Mouse (Mus musculus) ovary, adult 10 weeks (tissue): ENCODE measurements around the gene Acbd5. TPM values are rescaled to one million over a fixed set of nuclear protein-coding genes. Genes with fewer than 3 reads are reported as not detected.

ENCODE experiments used
- polyA plus RNA-seq: library from polyadenylated mRNA; stranded (reverse); fragments of 350-450 nt; fragmentation: Illumina TruSeq; extraction: RNeasy Lipid Tissue Mini Kit (QIAGEN cat#74804); gene quantifications from one replicate; pipeline ENCODE4 v1.2.3, GENCODE M21; 2014

The Acbd5 gene
- 186 TPM for polyA plus RNA-seq

DNA sequence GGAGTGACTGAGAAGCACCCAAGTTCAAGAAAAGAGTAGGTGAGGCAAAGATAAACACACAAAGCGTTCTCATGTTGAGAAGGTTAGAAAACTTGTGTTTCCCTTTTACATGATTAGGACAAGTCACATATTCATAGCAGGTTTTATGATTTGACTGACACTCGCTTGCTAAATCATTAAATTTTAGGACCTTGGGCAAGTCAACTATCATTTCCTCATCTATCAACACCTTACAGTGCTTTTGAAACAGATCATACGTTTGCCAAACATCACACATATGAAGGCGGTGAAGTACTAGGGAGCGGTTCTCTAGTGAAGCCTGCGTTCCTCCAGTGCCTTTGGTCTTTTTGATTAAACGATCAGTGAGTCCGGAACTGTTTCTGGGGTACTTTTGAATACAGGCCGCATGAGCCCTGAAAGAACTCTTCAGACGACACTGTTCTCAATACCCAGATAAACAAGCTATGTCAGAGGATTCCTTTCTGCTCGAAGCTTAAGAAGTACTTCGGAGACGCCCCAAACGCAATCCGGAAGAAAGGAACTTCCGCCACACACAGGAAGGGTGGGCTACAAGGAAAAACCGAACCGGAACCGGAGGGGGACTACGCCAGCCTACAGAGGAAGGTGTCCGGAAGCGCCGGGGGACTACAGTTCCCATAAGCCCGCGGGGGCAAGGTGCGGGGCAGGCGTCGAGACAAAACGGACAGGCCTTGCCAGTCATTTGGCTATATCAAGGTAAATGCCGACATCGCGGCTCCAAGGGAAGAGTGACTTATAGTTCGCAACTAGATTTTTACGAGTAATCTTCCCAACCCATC, at the start of gene Acbd5:
TSS of gene Acbd5 (plus strand) at position 616 of the 818 bp plus-strand sequence.

DNA sequence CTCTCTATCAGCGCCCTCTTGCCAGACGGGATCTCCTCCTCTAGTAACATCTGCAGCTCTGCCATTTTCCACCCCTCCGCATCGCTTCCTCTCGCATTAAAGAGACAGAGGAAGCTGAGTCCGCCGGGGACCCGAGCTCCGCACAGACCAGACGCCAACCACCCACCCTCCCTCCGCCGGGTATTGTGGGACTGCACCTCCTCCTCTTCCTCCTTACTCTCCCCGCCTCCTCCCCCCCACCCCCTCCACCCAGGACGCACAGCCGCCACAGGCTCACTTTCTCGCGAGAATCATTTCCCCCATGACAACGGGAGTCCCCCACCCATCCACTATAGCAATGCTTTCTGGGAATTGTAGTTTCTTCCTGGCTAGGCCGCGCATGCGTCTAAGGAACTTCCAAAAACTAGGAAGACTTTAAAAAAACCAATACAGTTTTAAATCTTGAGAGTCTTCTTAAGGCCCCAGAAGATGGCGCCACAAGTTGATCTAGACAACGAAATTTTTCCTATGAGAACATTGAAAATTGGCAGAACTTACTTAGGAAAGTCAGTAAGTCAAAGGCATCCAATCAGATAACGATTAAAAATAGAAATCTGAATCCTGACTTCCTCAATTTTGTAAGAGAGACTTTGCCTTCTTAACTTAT, 27.8 kb upstream of the Acbd5 start, which contains the start of gene Abi1:
TSS of gene Abi1 (minus strand) at position 241 of the 646 bp plus-strand sequence.

DNA sequence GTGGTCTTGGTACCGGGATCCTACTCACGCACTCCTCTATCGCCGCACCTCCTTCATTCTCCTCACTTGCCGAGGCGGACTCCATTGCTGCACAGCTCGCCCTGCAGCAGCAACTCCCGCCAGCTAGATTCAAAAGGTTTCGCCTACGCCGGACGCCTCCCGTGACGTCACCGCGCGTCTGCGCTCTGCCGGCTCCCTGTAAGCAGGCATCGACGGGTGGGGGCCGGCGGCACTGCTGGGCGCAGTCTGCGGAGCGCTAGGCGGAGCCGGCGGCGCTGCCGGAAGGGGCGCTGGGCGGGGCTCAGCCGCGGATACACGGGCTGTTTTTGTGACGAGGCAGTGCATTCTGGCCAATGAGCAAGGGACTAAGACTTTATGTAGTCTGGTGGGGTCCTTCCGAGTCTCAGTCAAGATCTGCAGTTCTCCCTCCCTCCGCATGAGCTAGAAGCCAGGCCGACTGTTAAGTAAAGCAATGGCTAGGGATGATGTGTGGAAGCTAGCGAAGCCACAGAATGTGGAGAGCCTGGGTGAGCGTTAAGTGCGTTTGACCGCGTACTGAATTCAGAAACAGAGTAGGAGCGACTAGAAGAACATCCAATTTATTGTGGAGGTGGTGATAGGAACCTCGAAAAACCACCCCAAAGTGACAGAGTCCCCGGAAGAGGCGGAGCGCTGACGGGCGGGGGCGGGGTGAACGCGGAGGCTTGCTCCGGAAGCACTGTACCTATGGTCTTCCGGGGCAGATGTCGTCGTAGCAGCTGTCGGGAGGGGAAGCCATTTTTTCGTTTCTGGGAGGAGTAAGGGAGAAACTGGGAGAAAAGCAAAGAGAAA, 88.0 kb downstream of the Acbd5 start, which contains the start of the genes Mastl and Yme1l1:
TSS of gene Mastl (minus strand) at position 248 of the 831 bp plus-strand sequence.
TSS of gene Yme1l1 (plus strand) at position 593 of the 831 bp plus-strand sequence.

Other genes starting within 250 kb of the Acbd5 start
- 12.9 TPM for gene Pdss1, start 172.6 kb upstream of the Acbd5 start, polyA plus RNA-seq
- gene Abi1, start 27.9 kb upstream of the Acbd5 start, polyA plus RNA-seq, result 219 TPM
- gene Mastl, start 87.9 kb downstream of the Acbd5 start, polyA plus RNA-seq, result 30.5 TPM
- 296 TPM for gene Yme1l1, start 88.2 kb downstream of the Acbd5 start, polyA plus RNA-seq
- gene 4931423N10Rik, start 139.3 kb downstream of the Acbd5 start, polyA plus RNA-seq, result not detected